Mouse (Mus musculus) liver, embryonic 14.5 days (tissue): ENCODE results near the gene Fxyd3.

Experiments used
- CTCF ChIP-seq: IDR thresholded peaks from 2 replicates; pipeline ENCODE4 v1.5.1; 2016; ENCODE audit warnings: antibody characterized with exemption, low read depth, control low read depth
- EP300 ChIP-seq: IDR thresholded peaks from 2 replicates; pipeline ENCODE4 v1.6.1; 2016; ENCODE audit warnings: antibody characterized with exemption, low read depth

- TF ChIP-seq CTCF (no peak), EP300 (no peak)
These were observed 47.9 kb upstream of the Fxyd3 start for GRCm38 (mm10) chr7:31124381-31124780.
